Mouse (Mus musculus) intestine, embryonic 16.5 days (tissue): Measurements from ENCODE around the gene Map2k3. TPM values are rescaled to one million over a fixed set of nuclear protein-coding genes. Genes with fewer than 3 reads are reported as not detected.

Experiments used
- ATAC-seq: fragments of 200-750 bp; cut with Nextera tagmentation; 2 replicates; pipeline ENCODE4 v1.8.0; 2017; ENCODE audit warnings: moderate TSS enrichment, moderate library complexity
- H3K27ac ChIP-seq: fragments of 300-500 bp; sonication (generic); 2 replicates; pipeline ENCODE4 v1.5.1; 2014; ENCODE audit warnings: mild to moderate bottlenecking, low read length
- H3K27me3 ChIP-seq: fragments of 300-500 bp; sonication (generic); replicated peaks from 2 replicates; pipeline ENCODE4 v1.6.1; 2014; ENCODE audit warnings: low read length, control low read depth, mixed read lengths; ENCODE audit not compliant: control insufficient read depth, insufficient read depth
- H3K36me3 ChIP-seq: fragments of 300-500 bp; sonication (generic); 2 replicates; pipeline ENCODE4 v1.6.1; 2014; ENCODE audit warnings: low read length, control low read depth; ENCODE audit not compliant: control insufficient read depth, insufficient read depth
- H3K4me1 ChIP-seq: fragments of 300-500 bp; sonication (generic); 2 replicates; pipeline ENCODE4 v1.6.1; 2014; ENCODE audit warnings: low read length, control low read depth, mixed read lengths; ENCODE audit not compliant: control insufficient read depth, insufficient read depth
- H3K4me2 ChIP-seq: fragments of 300-500 bp; sonication (generic); 2 replicates; pipeline ENCODE4 v1.6.1; 2014; ENCODE audit warnings: low read depth, low read length, control low read depth
- H3K4me3 ChIP-seq: fragments of 300-500 bp; sonication (generic); 2 replicates; pipeline ENCODE4 v1.5.1; 2014; ENCODE audit warnings: mild to moderate bottlenecking, low read length
- H3K9ac ChIP-seq: fragments of 300-500 bp; sonication (generic); 2 replicates; pipeline ENCODE4 v1.6.1; 2014; ENCODE audit warnings: low read depth, low read length
- H3K9me3 ChIP-seq: fragments of 300-500 bp; sonication (generic); 2 replicates; pipeline ENCODE4 v1.6.1; 2016; ENCODE audit warnings: low read length, control low read depth; ENCODE audit not compliant: control insufficient read depth
- WGBS: fragments of 180-500 bp; shearing (Covaris S2); extraction: QIAGEN DNeasy Blood & Tissue Kit; methylation state at CpG from one replicate; pipeline ENCODE4 v1.1.7; 2014; 5-methylcytosine and 5-hydroxymethylcytosine counted together
- polyA plus RNA-seq: library from polyadenylated mRNA; unstranded; fragments of >200 nt; fragmentation: Nextera tagmentation; extraction: Ambion mirVana; gene quantifications from 2 replicates; pipeline ENCODE4 v1.2.1, GENCODE M21; 2015

The Map2k3 gene
- polyA plus RNA-seq, 1 experiment from 2014 or later, result 174 TPM

GRCm38 (mm10) chr11:60934795-60935194 lies 3.0 kb downstream of the Map2k3 start:
- H3K9ac ChIP-seq, result peak overlapping the region; percentile 48; the same call in 1 of the 2 replicates
- ATAC-seq, result peak; percentile 11; the same call in 1 of the 2 replicates
- no peaks in the 10 kb centered on the region for H3K36me3 ChIP-seq
- WGBS, result 56% methylated on average over 2 of the region's 2 CpGs
- no peaks in the 10 kb centered on the region for H3K27me3 ChIP-seq
- peak overlapping the region; percentile 56 for H3K4me2 ChIP-seq
- H3K4me3 ChIP-seq, result peak overlapping the region; percentile 26
- peak overlapping the region; percentile 94 for H3K27ac ChIP-seq
- no peaks in the 10 kb centered on the region for H3K9me3 ChIP-seq
- peaks cover 70% of the 10 kb centered on the region for H3K4me1 ChIP-seq

- no peaks in the 10 kb centered on the region for H3K36me3 ChIP-seq
- H3K4me1 ChIP-seq, result peaks cover 71% of the 10 kb centered on the region
- H3K9me3 ChIP-seq, result no peaks in the 10 kb centered on the region
- H3K27me3 ChIP-seq, result no peaks in the 10 kb centered on the region
- peak overlapping the region; percentile 48; the same call in 1 of the 2 replicates for H3K9ac ChIP-seq
- WGBS, result 55% methylated on average over 7 of the region's 7 CpGs
- peak overlapping the region; percentile 94 for H3K27ac ChIP-seq
- peak overlapping the region; percentile 26; the same call in 1 of the 2 replicates for H3K4me3 ChIP-seq
- peak overlapping the region; percentile 56 for H3K4me2 ChIP-seq
- ATAC-seq, result peak; percentile 74
Observed at GRCm38 (mm10) chr11:60935326-60935974, 3.6 kb downstream of the Map2k3 start.

- ATAC-seq, result no peak
- 71% methylated on average over 4 of the region's 4 CpGs for WGBS
- Histone ChIP-seq H3K4me2 (peak overlapping the region; percentile 56), H3K4me3 (no peak overlapping the region), H3K36me3 (no peaks in the 10 kb centered on the region), H3K9me3 (no peaks in the 10 kb centered on the region), H3K27ac (peak overlapping the region; percentile 94), H3K4me1 (peaks cover 71% of the 10 kb centered on the region), H3K27me3 (no peaks in the 10 kb centered on the region), H3K9ac (peak overlapping the region; percentile 48; the same call in 1 of the 2 replicates)
Observed at GRCm38 (mm10) chr11:60935975-60936373, 4.1 kb downstream of the Map2k3 start.

GRCm38 (mm10) chr11:60937611-60938010 lies 5.8 kb downstream of the Map2k3 start:
- 0 out of 2 replicates have a peak overlapping the region, but pooled peaks have one; percentile 28 for H3K27ac ChIP-seq
- no peak overlapping the region for H3K9ac ChIP-seq
- no peak for ATAC-seq
- no peak overlapping the region for H3K4me2 ChIP-seq
- H3K9me3 ChIP-seq, result no peaks in the 10 kb centered on the region
- H3K4me1 ChIP-seq, result peaks cover 79% of the 10 kb centered on the region
- 72% methylated on average over 3 of the region's 3 CpGs for WGBS
- no peaks in the 10 kb centered on the region for H3K27me3 ChIP-seq
- H3K36me3 ChIP-seq, result 0 out of 2 replicates have a peak, but pooled peaks cover 3% of the 10 kb centered on the region
- H3K4me3 ChIP-seq, result no peak overlapping the region

GRCm38 (mm10) chr11:60939487-60939886 lies 7.7 kb downstream of the Map2k3 start:
- Histone ChIP-seq H3K36me3 (0 out of 2 replicates have a peak, but pooled peaks cover 6% of the 10 kb centered on the region), H3K4me1 (peaks cover 61% of the 10 kb centered on the region), H3K4me2 (no peak overlapping the region), H3K27ac (no peak overlapping the region), H3K4me3 (no peak overlapping the region), H3K9me3 (no peaks in the 10 kb centered on the region), H3K9ac (no peak overlapping the region), H3K27me3 (no peaks in the 10 kb centered on the region)
- no peak for ATAC-seq
- WGBS, result 88% methylated on average over 3 of the region's 3 CpGs

GRCm38 (mm10) chr11:60940501-60940900 lies 8.7 kb downstream of the Map2k3 start:
- 85% methylated on average over 5 of the region's 5 CpGs for WGBS
- Histone ChIP-seq H3K27me3 (no peaks in the 10 kb centered on the region), H3K36me3 (peaks cover 9% of the 10 kb centered on the region; the same call in 1 of the 2 replicates), H3K4me1 (peaks cover 53% of the 10 kb centered on the region), H3K27ac (peak overlapping the region; percentile 82; the same call in 1 of the 2 replicates), H3K9ac (no peak overlapping the region), H3K4me3 (no peak overlapping the region), H3K9me3 (no peaks in the 10 kb centered on the region), H3K4me2 (no peak overlapping the region)
- no peak for ATAC-seq

- H3K4me2 ChIP-seq, result no peak overlapping the region
- H3K4me1 ChIP-seq, result peaks cover 46% of the 10 kb centered on the region
- H3K27ac ChIP-seq, result peak overlapping the region; percentile 82
- H3K4me3 ChIP-seq, result no peak overlapping the region
- WGBS, result 20% methylated on average over 9 of the region's 9 CpGs
- peak; percentile 74 for ATAC-seq
- H3K9ac ChIP-seq, result peak overlapping the region; percentile 49; the same call in 1 of the 2 replicates
- H3K27me3 ChIP-seq, result no peaks in the 10 kb centered on the region
- H3K9me3 ChIP-seq, result no peaks in the 10 kb centered on the region
- peaks cover 10% of the 10 kb centered on the region; the same call in 1 of the 2 replicates for H3K36me3 ChIP-seq
Observed at GRCm38 (mm10) chr11:60941370-60941769, 9.5 kb downstream of the Map2k3 start.

- peak overlapping the region; percentile 82 for H3K27ac ChIP-seq
- peak; percentile 87 for ATAC-seq
- peaks cover 39% of the 10 kb centered on the region for H3K4me1 ChIP-seq
- peak overlapping the region; percentile 30 for H3K4me3 ChIP-seq
- H3K27me3 ChIP-seq, result no peaks in the 10 kb centered on the region
- H3K36me3 ChIP-seq, result peaks cover 17% of the 10 kb centered on the region
- H3K4me2 ChIP-seq, result peak overlapping the region; percentile 46
- H3K9me3 ChIP-seq, result no peaks in the 10 kb centered on the region
- peak overlapping the region; percentile 49 for H3K9ac ChIP-seq
- WGBS, result 81% methylated on average over 9 of the region's 9 CpGs
Observed at GRCm38 (mm10) chr11:60942263-60943015, 10.6 kb downstream of the Map2k3 start.

GRCm38 (mm10) chr11:60945003-60945402 lies 13.2 kb downstream of the Map2k3 start:
- H3K27me3 ChIP-seq, result no peaks in the 10 kb centered on the region
- no peak overlapping the region for H3K27ac ChIP-seq
- no peak for ATAC-seq
- no peak overlapping the region for H3K4me3 ChIP-seq
- no peak overlapping the region for H3K9ac ChIP-seq
- no peak overlapping the region for H3K4me2 ChIP-seq
- H3K36me3 ChIP-seq, result peaks cover 30% of the 10 kb centered on the region
- 80% methylated on average over 4 of the region's 4 CpGs for WGBS
- H3K9me3 ChIP-seq, result no peaks in the 10 kb centered on the region
- peaks cover 17% of the 10 kb centered on the region for H3K4me1 ChIP-seq
